Mouse (Mus musculus): Measurements from ENCODE around the gene Tgfbr3. TPM values are rescaled to one million over a fixed set of nuclear protein-coding genes. Genes with fewer than 3 reads are reported as not detected.

The Tgfbr3 gene
- polyA plus RNA-seq, 1 experiment from 2014 or later: 2.2 TPM

GRCm38 (mm10) chr5:107169796-107170195 lies 119.6 kb downstream of the Tgfbr3 start:
- Histone ChIP-seq H3K4me1 (ENCODE audit: control insufficient read depth, insufficient read depth, low read length) (peaks cover 11% of the 10 kb centered on the region), H3K36me3 (ENCODE audit: control insufficient read depth, insufficient read depth, low read length) (no peaks in the 10 kb centered on the region), H3K27ac (ENCODE audit: low read depth, low read length) (no peak overlapping the region), H3K4me2 (ENCODE audit: low read length) (no peak overlapping the region), H3K9me3 (replicated peaks; ENCODE audit: control insufficient read depth, low read length) (no peaks in the 10 kb centered on the region), H3K27me3 (replicated peaks; ENCODE audit: control insufficient read depth, insufficient read depth, low read length) (peaks cover under 1% of the 10 kb centered on the region; the same call in 1 of the 2 replicates), H3K4me3 (ENCODE audit: low read depth, low read length) (no peak overlapping the region), H3K9ac (ENCODE audit: low read length) (no peak overlapping the region)
- DNase-seq (ENCODE audit: low spot score) (no peak), ATAC-seq (no peak)
- 93% methylated on average over 5 of the region's 5 CpGs for WGBS

GRCm38 (mm10) chr5:107167872-107168300 lies 121.5 kb downstream of the Tgfbr3 start:
- peaks cover 7% of the 10 kb centered on the region; the same call in 1 of the 2 replicates for H3K27me3 ChIP-seq (replicated peaks; ENCODE audit: control insufficient read depth, insufficient read depth, low read length)
- ATAC-seq (peak; percentile 86), DNase-seq (ENCODE audit: low spot score) (peak; percentile 94)
- H3K4me2 ChIP-seq (ENCODE audit: low read length): peak overlapping the region; percentile 31
- H3K9ac ChIP-seq (ENCODE audit: low read length): no peak overlapping the region
- 7% methylated on average over 8 of the region's 8 CpGs for WGBS
- H3K4me3 ChIP-seq (ENCODE audit: low read depth, low read length): no peak overlapping the region
- H3K36me3 ChIP-seq (ENCODE audit: control insufficient read depth, insufficient read depth, low read length): no peaks in the 10 kb centered on the region
- H3K27ac ChIP-seq (ENCODE audit: low read depth, low read length): 0 out of 2 replicates have a peak overlapping the region, but pooled peaks have one; percentile 9
- no peaks in the 10 kb centered on the region for H3K9me3 ChIP-seq (replicated peaks; ENCODE audit: control insufficient read depth, low read length)
- H3K4me1 ChIP-seq (ENCODE audit: control insufficient read depth, insufficient read depth, low read length): peaks cover 11% of the 10 kb centered on the region

DNA sequence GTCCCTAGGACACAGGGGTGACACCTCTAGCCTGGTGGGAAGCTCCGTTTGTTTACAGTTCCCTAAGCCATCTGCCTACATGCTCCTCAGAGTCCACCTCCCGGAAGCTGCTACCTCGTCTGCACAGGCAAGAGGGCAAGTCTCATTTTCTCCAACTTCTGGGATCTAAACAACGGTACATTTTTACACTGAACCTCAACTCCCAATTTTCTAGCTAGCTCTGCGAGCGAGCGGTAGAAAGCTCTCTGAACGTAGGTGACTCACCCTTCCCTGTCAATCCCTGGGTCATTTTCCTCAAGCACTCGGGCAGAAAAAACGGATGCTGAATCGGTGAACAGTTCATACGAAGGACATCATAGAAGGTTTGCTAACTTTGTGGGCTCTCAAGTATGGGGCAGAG lies 122.1 kb downstream of the Tgfbr3 start:
- Histone ChIP-seq H3K9ac (ENCODE audit: low read length) (no peak overlapping the region), H3K4me2 (ENCODE audit: low read length) (peak overlapping the region; percentile 31), H3K4me1 (ENCODE audit: control insufficient read depth, insufficient read depth, low read length) (peaks cover 11% of the 10 kb centered on the region), H3K9me3 (replicated peaks; ENCODE audit: control insufficient read depth, low read length) (no peaks in the 10 kb centered on the region), H3K27me3 (replicated peaks; ENCODE audit: control insufficient read depth, insufficient read depth, low read length) (peaks cover 12% of the 10 kb centered on the region; the same call in 1 of the 2 replicates), H3K36me3 (ENCODE audit: control insufficient read depth, insufficient read depth, low read length) (no peaks in the 10 kb centered on the region), H3K27ac (ENCODE audit: low read depth, low read length) (0 out of 2 replicates have a peak overlapping the region, but pooled peaks have one; percentile 9), H3K4me3 (ENCODE audit: low read depth, low read length) (no peak overlapping the region)
- DNase-seq (ENCODE audit: low spot score): no peak
- ATAC-seq: no peak
- 34% methylated on average over 12 of the region's 12 CpGs for WGBS

- Histone ChIP-seq H3K9me3 (replicated peaks; ENCODE audit: control insufficient read depth, low read length) (no peaks in the 10 kb centered on the region), H3K27me3 (replicated peaks; ENCODE audit: control insufficient read depth, insufficient read depth, low read length) (peaks cover 14% of the 10 kb centered on the region; the same call in 1 of the 2 replicates), H3K4me2 (ENCODE audit: low read length) (no peak overlapping the region), H3K9ac (ENCODE audit: low read length) (no peak overlapping the region), H3K27ac (ENCODE audit: low read depth, low read length) (no peak overlapping the region), H3K4me3 (ENCODE audit: low read depth, low read length) (no peak overlapping the region), H3K4me1 (ENCODE audit: control insufficient read depth, insufficient read depth, low read length) (peaks cover 11% of the 10 kb centered on the region), H3K36me3 (ENCODE audit: control insufficient read depth, insufficient read depth, low read length) (no peaks in the 10 kb centered on the region)
- DNase-seq (ENCODE audit: low spot score): no peak
- WGBS: 69% methylated on average over 11 of the region's 11 CpGs
- ATAC-seq: no peak
Measured at GRCm38 (mm10) chr5:107166659-107167370, 122.6 kb downstream of the Tgfbr3 start.

- H3K9me3 ChIP-seq (replicated peaks; ENCODE audit: control insufficient read depth, low read length): no peaks in the 10 kb centered on the region
- no peak overlapping the region for H3K4me2 ChIP-seq (ENCODE audit: low read length)
- H3K4me1 ChIP-seq (ENCODE audit: control insufficient read depth, insufficient read depth, low read length): peaks cover 11% of the 10 kb centered on the region
- no peak overlapping the region for H3K9ac ChIP-seq (ENCODE audit: low read length)
- ATAC-seq (no peak), DNase-seq (ENCODE audit: low spot score) (no peak)
- no peak overlapping the region for H3K4me3 ChIP-seq (ENCODE audit: low read depth, low read length)
- no peaks in the 10 kb centered on the region for H3K36me3 ChIP-seq (ENCODE audit: control insufficient read depth, insufficient read depth, low read length)
- 72% methylated on average over 7 of the region's 7 CpGs for WGBS
- H3K27ac ChIP-seq (ENCODE audit: low read depth, low read length): no peak overlapping the region
- H3K27me3 ChIP-seq (replicated peaks; ENCODE audit: control insufficient read depth, insufficient read depth, low read length): peaks cover 14% of the 10 kb centered on the region; the same call in 1 of the 2 replicates
Measured at GRCm38 (mm10) chr5:107165734-107166133, 123.7 kb downstream of the Tgfbr3 start.

- Histone ChIP-seq H3K27ac (ENCODE audit: low read depth, low read length) (no peak overlapping the region), H3K27me3 (replicated peaks; ENCODE audit: control insufficient read depth, insufficient read depth, low read length) (peaks cover 14% of the 10 kb centered on the region; the same call in 1 of the 2 replicates), H3K4me1 (ENCODE audit: control insufficient read depth, insufficient read depth, low read length) (peaks cover 11% of the 10 kb centered on the region), H3K36me3 (ENCODE audit: control insufficient read depth, insufficient read depth, low read length) (no peaks in the 10 kb centered on the region), H3K4me3 (ENCODE audit: low read depth, low read length) (no peak overlapping the region), H3K9me3 (replicated peaks; ENCODE audit: control insufficient read depth, low read length) (no peaks in the 10 kb centered on the region), H3K4me2 (ENCODE audit: low read length) (no peak overlapping the region), H3K9ac (ENCODE audit: low read length) (no peak overlapping the region)
- 89% methylated on average over 5 of the region's 5 CpGs for WGBS
- DNase-seq (ENCODE audit: low spot score) (no peak), ATAC-seq (no peak)
Measured at GRCm38 (mm10) chr5:107165271-107165670, 124.2 kb downstream of the Tgfbr3 start.

GRCm38 (mm10) chr5:107164856-107165255 lies 124.6 kb downstream of the Tgfbr3 start:
- peaks cover 14% of the 10 kb centered on the region; the same call in 1 of the 2 replicates for H3K27me3 ChIP-seq (replicated peaks; ENCODE audit: control insufficient read depth, insufficient read depth, low read length)
- DNase-seq (ENCODE audit: low spot score): no peak
- no peak overlapping the region for H3K4me3 ChIP-seq (ENCODE audit: low read depth, low read length)
- peaks cover 11% of the 10 kb centered on the region for H3K4me1 ChIP-seq (ENCODE audit: control insufficient read depth, insufficient read depth, low read length)
- H3K27ac ChIP-seq (ENCODE audit: low read depth, low read length): no peak overlapping the region
- H3K36me3 ChIP-seq (ENCODE audit: control insufficient read depth, insufficient read depth, low read length): no peaks in the 10 kb centered on the region
- ATAC-seq: no peak
- no peak overlapping the region for H3K4me2 ChIP-seq (ENCODE audit: low read length)
- 91% methylated on average over 4 of the region's 4 CpGs for WGBS
- H3K9me3 ChIP-seq (replicated peaks; ENCODE audit: control insufficient read depth, low read length): no peaks in the 10 kb centered on the region
- no peak overlapping the region for H3K9ac ChIP-seq (ENCODE audit: low read length)

DNA sequence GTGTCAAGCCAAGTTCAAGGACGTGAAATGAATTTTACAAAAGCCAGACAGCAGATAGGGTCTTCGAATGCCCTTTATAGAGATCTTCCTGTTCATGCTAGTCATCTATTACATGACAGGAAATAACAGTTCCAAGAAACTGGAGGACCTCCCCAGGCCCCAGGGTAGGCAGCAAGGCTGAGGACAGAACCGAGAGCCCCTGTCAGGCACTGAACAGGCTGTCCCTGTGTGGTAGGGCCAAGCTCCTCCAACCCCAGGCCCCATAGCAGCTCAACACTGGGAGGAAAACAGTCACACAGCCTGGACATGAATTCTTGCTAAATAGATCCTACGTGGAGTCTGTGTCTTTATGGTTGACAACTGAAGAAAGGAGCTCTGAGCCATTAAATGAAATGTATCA lies 125.3 kb downstream of the Tgfbr3 start:
- DNase-seq (ENCODE audit: low spot score): no peak

GRCm38 (mm10) chr5:107163336-107163735 lies 126.1 kb downstream of the Tgfbr3 start:
- H3K4me1 ChIP-seq (ENCODE audit: control insufficient read depth, insufficient read depth, low read length): peaks cover 15% of the 10 kb centered on the region
- peaks cover 14% of the 10 kb centered on the region; the same call in 1 of the 2 replicates for H3K27me3 ChIP-seq (replicated peaks; ENCODE audit: control insufficient read depth, insufficient read depth, low read length)
- H3K27ac ChIP-seq (ENCODE audit: low read depth, low read length): no peak overlapping the region
- ATAC-seq (no peak), DNase-seq (ENCODE audit: low spot score) (no peak)
- no peaks in the 10 kb centered on the region for H3K9me3 ChIP-seq (replicated peaks; ENCODE audit: control insufficient read depth, low read length)
- no peak overlapping the region for H3K4me3 ChIP-seq (ENCODE audit: low read depth, low read length)
- no peaks in the 10 kb centered on the region for H3K36me3 ChIP-seq (ENCODE audit: control insufficient read depth, insufficient read depth, low read length)
- H3K4me2 ChIP-seq (ENCODE audit: low read length): no peak overlapping the region
- H3K9ac ChIP-seq (ENCODE audit: low read length): no peak overlapping the region

More for the DNA sequence above, 125.3 kb downstream of the Tgfbr3 start:
- Histone ChIP-seq H3K4me2 (ENCODE audit: low read length) (no peak overlapping the region), H3K27ac (ENCODE audit: low read depth, low read length) (no peak overlapping the region), H3K4me1 (ENCODE audit: control insufficient read depth, insufficient read depth, low read length) (peaks cover 11% of the 10 kb centered on the region), H3K27me3 (replicated peaks; ENCODE audit: control insufficient read depth, insufficient read depth, low read length) (peaks cover 14% of the 10 kb centered on the region; the same call in 1 of the 2 replicates), H3K9ac (ENCODE audit: low read length) (no peak overlapping the region), H3K36me3 (ENCODE audit: control insufficient read depth, insufficient read depth, low read length) (no peaks in the 10 kb centered on the region), H3K4me3 (ENCODE audit: low read depth, low read length) (no peak overlapping the region), H3K9me3 (replicated peaks; ENCODE audit: control insufficient read depth, low read length) (no peaks in the 10 kb centered on the region)
- no peak for ATAC-seq
- WGBS: 92% methylated on average over 4 of the region's 4 CpGs

All from forebrain, embryonic 14.5 days (tissue).